In genomic region chr16:91379412-91379811, GRCm38 (mm10) we compare ENCODE assay signal across 11 mouse cellular contexts. TPM values are rescaled to one million over a fixed set of nuclear protein-coding genes. Genes with fewer than 3 reads are reported as not detected.
A peak's percentile ranks its signal among the peaks of the same experiment; 100 is the strongest.
DNase-seq lines count a peak whose midpoint lies in the region; ATAC-seq and TF ChIP-seq lines count a peak whose summit lies in the region.
"Had no signal": no experiment of that assay in that cellular context is flagged by ENCODE, and none has a peak within 500 bp of the region (broad histone marks: within the 10 kb centered on the region; RNA-seq: fewer than 3 reads in every experiment).

No protein-coding gene starts in this region.

- peak; percentile 32; the same call in 1 of the 2 replicates for ATAC-seq in lung, postnatal 0 days
- no peak for ATAC-seq in limb, embryonic 13.5 days (ENCODE audit: low FRiP score, low read depth)
- ATAC-seq in stomach, postnatal 0 days (ENCODE audit: low FRiP score, low TSS enrichment), result no peak
- ATAC-seq in cerebellum, adult (ENCODE audit: insufficient number of reproducible peaks, low FRiP score, low TSS enrichment), result no peak

- H3K4me3 ChIP-seq in heart, adult 2 months, result no peak overlapping the region
- H3K4me3 ChIP-seq in lung, postnatal 0 days (ENCODE audit: low read depth, low read length), result no peak overlapping the region
- no peak overlapping the region for H3K4me3 ChIP-seq in limb, embryonic 13.5 days
- H3K4me3 ChIP-seq in stomach, postnatal 0 days (ENCODE audit: low read depth, low read length), result no peak overlapping the region

- H3K36me3 ChIP-seq in heart, adult 2 months (ENCODE audit: control insufficient read depth, insufficient read depth, low read length), result peaks cover 7% of the 10 kb centered on the region
- H3K36me3 ChIP-seq in lung, postnatal 0 days (ENCODE audit: insufficient read depth, low read length), result no peaks in the 10 kb centered on the region
- peaks cover 29% of the 10 kb centered on the region for H3K36me3 ChIP-seq in limb, embryonic 13.5 days
- no peaks in the 10 kb centered on the region for H3K36me3 ChIP-seq in stomach, postnatal 0 days (ENCODE audit: control insufficient read depth, insufficient read depth, low read length)

- peaks cover 15% of the 10 kb centered on the region for H3K4me1 ChIP-seq in heart, adult 2 months (ENCODE audit: control insufficient read depth, insufficient read depth, low read length)
- H3K4me1 ChIP-seq in lung, postnatal 0 days (ENCODE audit: insufficient read depth, low read depth, low read length), result peaks cover 21% of the 10 kb centered on the region
- peaks cover 22% of the 10 kb centered on the region for H3K4me1 ChIP-seq in limb, embryonic 13.5 days
- H3K4me1 ChIP-seq in stomach, postnatal 0 days (replicated peaks; ENCODE audit: control insufficient read depth, insufficient read depth), result no peaks in the 10 kb centered on the region

- H3K9me3 ChIP-seq in lung, postnatal 0 days (ENCODE audit: low read length), result no peaks in the 10 kb centered on the region
- no peaks in the 10 kb centered on the region for H3K9me3 ChIP-seq in limb, embryonic 13.5 days
- H3K9me3 ChIP-seq in stomach, postnatal 0 days (ENCODE audit: control insufficient read depth, low read length), result no peaks in the 10 kb centered on the region

- H3K27me3 ChIP-seq in heart, adult 2 months (ENCODE audit: control insufficient read depth, insufficient read depth, low read length), result no peaks in the 10 kb centered on the region
- H3K27me3 ChIP-seq in lung, postnatal 0 days (replicated peaks; ENCODE audit: insufficient read depth, low read length), result no peaks in the 10 kb centered on the region
- H3K27me3 ChIP-seq in limb, embryonic 13.5 days, result no peaks in the 10 kb centered on the region
- H3K27me3 ChIP-seq in stomach, postnatal 0 days (ENCODE audit: control insufficient read depth, insufficient read depth, low read length), result no peaks in the 10 kb centered on the region

- DNase-seq in heart, adult 2 months, result no peak
- no peak for DNase-seq in heart, postnatal 10 days
- peak; percentile 36 for DNase-seq in lung, postnatal 0 days (ENCODE audit: low spot score)
- DNase-seq in lung, postnatal 4 days, result no peak
- DNase-seq in stomach, postnatal 0 days (ENCODE audit: low spot score), result no peak
- no peak for DNase-seq in left cerebral cortex, adult 18-20 months (ENCODE audit: low spot score in 2 of 2)
- DNase-seq: cerebellum, adult 8-10 months had no signal

- TF ChIP-seq POLR2A in heart, adult 2 months (IDR thresholded peaks at IDR 0.05; ENCODE audit: insufficient read depth, low read depth, low read length), result no peak

- H3K9ac ChIP-seq in heart, adult 2 months (ENCODE audit: low read depth, low read length), result no peak overlapping the region
- no peak overlapping the region for H3K9ac ChIP-seq in lung, postnatal 0 days (replicated peaks; ENCODE audit: low read depth)
- no peak overlapping the region for H3K9ac ChIP-seq in limb, embryonic 13.5 days
- no peak overlapping the region for H3K9ac ChIP-seq in stomach, postnatal 0 days (ENCODE audit: low read length)

- intact Hi-C loops in heart, adult 2 months (cut with DNase I), result no loop called here
- intact Hi-C loops in heart, postnatal 10 days (cut with DNase I), result no loop called here

- no peak for TF ChIP-seq CTCF in heart, adult 2 months (IDR thresholded peaks at IDR 0.05)
- TF ChIP-seq CTCF in lung, postnatal 0 days (IDR thresholded peaks at IDR 0.05), result no peak
- no peak for TF ChIP-seq CTCF in stomach, postnatal 0 days (IDR thresholded peaks at IDR 0.05; ENCODE audit: low read depth)

- whole genome bisulfite sequencing in heart, adult 2 months, result 21% methylated on average over 3 of the region's 3 CpGs
- 9% methylated on average over 3 of the region's 3 CpGs for WGBS in lung, postnatal 0 days
- 60% methylated on average over 3 of the region's 3 CpGs for WGBS in limb, embryonic 13.5 days
- 40% methylated on average over 3 of the region's 3 CpGs for WGBS in stomach, postnatal 0 days

- H3K4me2 ChIP-seq in lung, postnatal 0 days (replicated peaks; ENCODE audit: low read depth, low read length), result peak overlapping the region; percentile 48; the same call in 1 of the 2 replicates
- H3K4me2 ChIP-seq in limb, embryonic 13.5 days (replicated peaks), result no peak overlapping the region
- no peak overlapping the region for H3K4me2 ChIP-seq in stomach, postnatal 0 days (replicated peaks; ENCODE audit: low read depth)

- no peak for TF ChIP-seq EP300 in heart, adult 2 months (IDR thresholded peaks at IDR 0.05; ENCODE audit: insufficient read depth, low read depth, low read length)
- no peak for TF ChIP-seq EP300 in lung, postnatal 0 days (IDR thresholded peaks at IDR 0.05)
- TF ChIP-seq EP300 in stomach, postnatal 0 days (optimal IDR thresholded peaks at IDR 0.05), result no peak

- peaks cover 5% of the 10 kb centered on the region for H3K79me2 ChIP-seq in heart, adult 2 months (replicated peaks; ENCODE audit: control insufficient read depth, insufficient read depth, low read length)

- H3K27ac ChIP-seq in heart, adult 2 months, result peak overlapping the region; percentile 85
- peak overlapping the region; percentile 55 for H3K27ac ChIP-seq in lung, postnatal 0 days (ENCODE audit: low read length)
- peak overlapping the region; percentile 15; the same call in 1 of the 2 replicates for H3K27ac ChIP-seq in limb, embryonic 13.5 days
- peak overlapping the region; percentile 58 for H3K27ac ChIP-seq in stomach, postnatal 0 days (replicated peaks)

RNA-seq across cellular contexts. Expression of gene Ifnar2, which starts 6.8 kb away (rescaled TPM):
- 10 to 100 TPM; 31.2 to 36.0 TPM for total RNA-seq in heart, adult 2 months (2021)
- 39.9 and 51.6 TPM in 2 replicates for polyA plus RNA-seq in heart, adult 2 months (2012; rRNA removed)
- 10 to 100 TPM; 39.1 to 42.0 TPM for total RNA-seq in heart, postnatal 10 days (2021)
- 94.1 and 104 TPM in 2 replicates for polyA plus RNA-seq in lung, postnatal 0 days (2015; fragmentation: Nextera tagmentation; extraction: Ambion mirVana)
- polyA plus RNA-seq in limb, embryonic 13.5 days (2015; fragmentation: Nextera tagmentation; extraction: Ambion mirVana), result 54.6 and 58.1 TPM in 2 replicates
- polyA plus RNA-seq in stomach, postnatal 0 days (2015; fragmentation: Nextera tagmentation; extraction: Ambion mirVana), result 29.4 and 33.4 TPM in 2 replicates
- 10 to 100 TPM; 21.0 to 23.7 TPM for total RNA-seq in left cerebral cortex, adult 18-20 months (2021)

RNA-seq across cellular contexts. Expression of gene Gm21970, which starts 12.1 kb away (rescaled TPM):
- total RNA-seq in heart, adult 2 months (2021), result not detected
- polyA plus RNA-seq in heart, adult 2 months (2012; rRNA removed), result not detected in 2 replicates
- total RNA-seq in heart, postnatal 10 days (2021), result not detected
- polyA plus RNA-seq in lung, postnatal 0 days (2015; fragmentation: Nextera tagmentation; extraction: Ambion mirVana), result 0.45 TPM in 1 of 2 replicates, not detected in the other
- not detected in 2 replicates for polyA plus RNA-seq in limb, embryonic 13.5 days (2015; fragmentation: Nextera tagmentation; extraction: Ambion mirVana)
- polyA plus RNA-seq in stomach, postnatal 0 days (2015; fragmentation: Nextera tagmentation; extraction: Ambion mirVana), result not detected in 2 replicates
- total RNA-seq in left cerebral cortex, adult 18-20 months (2021), result not detected
- total RNA-seq: layer of hippocampus, postnatal 25 days had no signal
- polyA plus RNA-seq: neural tube, embryonic 11.5 days had no signal

RNA-seq across cellular contexts. Expression of gene Il10rb, which starts 26.6 kb away (rescaled TPM):
- 100 to 1,000 TPM in 1 of 2 experiments, 10 to 100 TPM in 1; 98.2 to 122 TPM for total RNA-seq in heart, adult 2 months (2021)
- polyA plus RNA-seq in heart, adult 2 months (2012; rRNA removed), result 136 and 182 TPM in 2 replicates
- 100 to 1,000 TPM in 1 of 2 experiments, 10 to 100 TPM in 1; 82.7 to 101 TPM for total RNA-seq in heart, postnatal 10 days (2021)
- 90.5 and 106 TPM in 2 replicates for polyA plus RNA-seq in lung, postnatal 0 days (2015; fragmentation: Nextera tagmentation; extraction: Ambion mirVana)
- 15.6 and 18.2 TPM in 2 replicates for polyA plus RNA-seq in limb, embryonic 13.5 days (2015; fragmentation: Nextera tagmentation; extraction: Ambion mirVana)
- polyA plus RNA-seq in stomach, postnatal 0 days (2015; fragmentation: Nextera tagmentation; extraction: Ambion mirVana), result 52.3 and 55.4 TPM in 2 replicates
- total RNA-seq in left cerebral cortex, adult 18-20 months (2021), result 1 to 10 TPM; 9.8 to 9.9 TPM

Comparison
In these comparisons a context has a peak if more than half of its experiments do, and no peak if none do; other contexts are left out.
1. H3K27ac ChIP-seq: peak in every context shown above with its lines; median percentile 85 in heart, adult 2 months; 58 in stomach, postnatal 0 days; 55 in lung, postnatal 0 days; 15 in limb, embryonic 13.5 days.